Mouse (Mus musculus): ENCODE results near the gene Kcmf1. TPM values are rescaled to one million over a fixed set of nuclear protein-coding genes. Genes with fewer than 3 reads are reported as not detected.

Gene Kcmf1
- polyA plus RNA-seq, 1 experiment from 2014 or later = 49.5 TPM

- ATAC-seq (ENCODE audit: low FRiP score, low TSS enrichment) (no peak), DNase-seq (ENCODE audit: low spot score) (no peak)
- 88% methylated on average over 8 of the region's 8 CpGs for WGBS
- TF ChIP-seq EP300 (optimal IDR thresholded peaks at IDR 0.05) = no peak
- TF ChIP-seq CTCF (IDR thresholded peaks at IDR 0.05; ENCODE audit: low read depth) = no peak
- no peaks in the 10 kb centered on the region for H3K9me3 ChIP-seq (ENCODE audit: control insufficient read depth, low read length)
- no peak overlapping the region for H3K9ac ChIP-seq (ENCODE audit: low read length)
- no peaks in the 10 kb centered on the region for H3K36me3 ChIP-seq (ENCODE audit: control insufficient read depth, insufficient read depth, low read length)
- no peak overlapping the region for H3K27ac ChIP-seq (replicated peaks)
- no peak overlapping the region for H3K4me2 ChIP-seq (replicated peaks; ENCODE audit: low read depth)
- H3K4me3 ChIP-seq (ENCODE audit: low read depth, low read length) = no peak overlapping the region
- H3K27me3 ChIP-seq (ENCODE audit: control insufficient read depth, insufficient read depth, low read length) = no peaks in the 10 kb centered on the region
- H3K4me1 ChIP-seq (replicated peaks; ENCODE audit: control insufficient read depth, insufficient read depth) = peaks cover 6% of the 10 kb centered on the region
Measured at GRCm38 (mm10) chr6:72923381-72923780, 23.6 kb upstream of the Kcmf1 start.

- 90% methylated on average over 3 of the region's 3 CpGs for WGBS
- ATAC-seq (ENCODE audit: low FRiP score, low TSS enrichment) = 0 out of 2 replicates have a peak, but pooled peaks have one; percentile 42
Measured at GRCm38 (mm10) chr6:72921081-72921480, 21.3 kb upstream of the Kcmf1 start.

GRCm38 (mm10) chr6:72918510-72919033 lies 18.8 kb upstream of the Kcmf1 start:
- no peak for ATAC-seq (ENCODE audit: low FRiP score, low TSS enrichment)
- TF ChIP-seq EP300 (optimal IDR thresholded peaks at IDR 0.05) (no peak), CTCF (IDR thresholded peaks at IDR 0.05; ENCODE audit: low read depth) (no peak)

More at GRCm38 (mm10) chr6:72921081-72921480, 21.3 kb upstream of the Kcmf1 start:
- Histone ChIP-seq H3K4me3 (ENCODE audit: low read depth, low read length) (no peak overlapping the region), H3K9me3 (ENCODE audit: control insufficient read depth, low read length) (no peaks in the 10 kb centered on the region), H3K9ac (ENCODE audit: low read length) (no peak overlapping the region), H3K4me2 (replicated peaks; ENCODE audit: low read depth) (no peak overlapping the region), H3K27me3 (ENCODE audit: control insufficient read depth, insufficient read depth, low read length) (no peaks in the 10 kb centered on the region), H3K4me1 (replicated peaks; ENCODE audit: control insufficient read depth, insufficient read depth) (no peaks in the 10 kb centered on the region), H3K27ac (replicated peaks) (no peak overlapping the region), H3K36me3 (ENCODE audit: control insufficient read depth, insufficient read depth, low read length) (no peaks in the 10 kb centered on the region)
- TF ChIP-seq CTCF (IDR thresholded peaks at IDR 0.05; ENCODE audit: low read depth) = no peak
- no peak for TF ChIP-seq EP300 (optimal IDR thresholded peaks at IDR 0.05)
- no peak for DNase-seq (ENCODE audit: low spot score)

GRCm38 (mm10) chr6:72916330-72916729 lies 16.6 kb upstream of the Kcmf1 start:
- H3K9ac ChIP-seq (ENCODE audit: low read length) = no peak overlapping the region
- no peak for ATAC-seq (ENCODE audit: low FRiP score, low TSS enrichment)
- H3K9me3 ChIP-seq (ENCODE audit: control insufficient read depth, low read length) = no peaks in the 10 kb centered on the region
- no peaks in the 10 kb centered on the region for H3K27me3 ChIP-seq (ENCODE audit: control insufficient read depth, insufficient read depth, low read length)
- 81% methylated on average over 7 of the region's 7 CpGs for WGBS
- H3K36me3 ChIP-seq (ENCODE audit: control insufficient read depth, insufficient read depth, low read length) = no peaks in the 10 kb centered on the region
- TF ChIP-seq CTCF (IDR thresholded peaks at IDR 0.05; ENCODE audit: low read depth) = no peak
- TF ChIP-seq EP300 (optimal IDR thresholded peaks at IDR 0.05) = no peak
- no peak for DNase-seq (ENCODE audit: low spot score)
- no peaks in the 10 kb centered on the region for H3K4me1 ChIP-seq (replicated peaks; ENCODE audit: control insufficient read depth, insufficient read depth)
- no peak overlapping the region for H3K27ac ChIP-seq (replicated peaks)
- no peak overlapping the region for H3K4me2 ChIP-seq (replicated peaks; ENCODE audit: low read depth)
- no peak overlapping the region for H3K4me3 ChIP-seq (ENCODE audit: low read depth, low read length)

More at GRCm38 (mm10) chr6:72918510-72919033, 18.8 kb upstream of the Kcmf1 start:
- Histone ChIP-seq H3K9me3 (ENCODE audit: control insufficient read depth, low read length) (no peaks in the 10 kb centered on the region), H3K4me1 (replicated peaks; ENCODE audit: control insufficient read depth, insufficient read depth) (no peaks in the 10 kb centered on the region), H3K36me3 (ENCODE audit: control insufficient read depth, insufficient read depth, low read length) (no peaks in the 10 kb centered on the region), H3K27ac (replicated peaks) (no peak overlapping the region), H3K4me3 (ENCODE audit: low read depth, low read length) (no peak overlapping the region), H3K9ac (ENCODE audit: low read length) (no peak overlapping the region), H3K27me3 (ENCODE audit: control insufficient read depth, insufficient read depth, low read length) (no peaks in the 10 kb centered on the region), H3K4me2 (replicated peaks; ENCODE audit: low read depth) (no peak overlapping the region)
- no peak for DNase-seq (ENCODE audit: low spot score)
- 70% methylated on average over 9 of the region's 9 CpGs for whole genome bisulfite sequencing

GRCm38 (mm10) chr6:72914087-72914749 lies 14.4 kb upstream of the Kcmf1 start:
- DNase-seq (ENCODE audit: low spot score) (no peak), ATAC-seq (ENCODE audit: low FRiP score, low TSS enrichment) (no peak)
- Histone ChIP-seq H3K27ac (replicated peaks) (no peak overlapping the region), H3K4me1 (replicated peaks; ENCODE audit: control insufficient read depth, insufficient read depth) (no peaks in the 10 kb centered on the region), H3K4me2 (replicated peaks; ENCODE audit: low read depth) (no peak overlapping the region), H3K9me3 (ENCODE audit: control insufficient read depth, low read length) (no peaks in the 10 kb centered on the region), H3K9ac (ENCODE audit: low read length) (no peak overlapping the region), H3K36me3 (ENCODE audit: control insufficient read depth, insufficient read depth, low read length) (no peaks in the 10 kb centered on the region), H3K27me3 (ENCODE audit: control insufficient read depth, insufficient read depth, low read length) (no peaks in the 10 kb centered on the region), H3K4me3 (ENCODE audit: low read depth, low read length) (no peak overlapping the region)
- TF ChIP-seq CTCF (IDR thresholded peaks at IDR 0.05; ENCODE audit: low read depth) (peak; percentile 34; the same call in 1 of the 2 replicates), EP300 (optimal IDR thresholded peaks at IDR 0.05) (no peak)
- 78% methylated on average over 6 of the region's 6 CpGs for WGBS

- no peak overlapping the region for H3K4me2 ChIP-seq (replicated peaks; ENCODE audit: low read depth)
- no peak overlapping the region for H3K4me3 ChIP-seq (ENCODE audit: low read depth, low read length)
- WGBS = 48% methylated on average over 4 of the region's 4 CpGs
- H3K27ac ChIP-seq (replicated peaks) = no peak overlapping the region
- DNase-seq (ENCODE audit: low spot score) = no peak
- H3K36me3 ChIP-seq (ENCODE audit: control insufficient read depth, insufficient read depth, low read length) = no peaks in the 10 kb centered on the region
- H3K9me3 ChIP-seq (ENCODE audit: control insufficient read depth, low read length) = no peaks in the 10 kb centered on the region
- no peaks in the 10 kb centered on the region for H3K27me3 ChIP-seq (ENCODE audit: control insufficient read depth, insufficient read depth, low read length)
- H3K4me1 ChIP-seq (replicated peaks; ENCODE audit: control insufficient read depth, insufficient read depth) = no peaks in the 10 kb centered on the region
- no peak overlapping the region for H3K9ac ChIP-seq (ENCODE audit: low read length)
- no peak for ATAC-seq (ENCODE audit: low FRiP score, low TSS enrichment)
- TF ChIP-seq CTCF (IDR thresholded peaks at IDR 0.05; ENCODE audit: low read depth) (no peak), EP300 (optimal IDR thresholded peaks at IDR 0.05) (no peak)
Measured at GRCm38 (mm10) chr6:72911261-72911660, 11.5 kb upstream of the Kcmf1 start.

Measured in stomach, postnatal 0 days (tissue).